Mouse (Mus musculus) embryonic facial prominence, embryonic 10.5 days (tissue): ENCODE data around the gene Tfpi2. TPM values are rescaled to one million over a fixed set of nuclear protein-coding genes. Genes with fewer than 3 reads are reported as not detected.

Source experiments
- polyA plus RNA-seq: library from polyadenylated mRNA; unstranded; fragments of >200 nt; fragmentation: Nextera tagmentation; extraction: Ambion mirVana; gene quantifications from 2 replicates; pipeline ENCODE4 v1.2.1, GENCODE M21; 2016

Tfpi2 gene
- polyA plus RNA-seq, 1 experiment from 2014 or later, result 0.79 TPM

Other genes starting within 250 kb of the Tfpi2 start
- 0.15 and 0.40 TPM in 2 replicates for gene Calcr, start 224.2 kb downstream of the Tfpi2 start, polyA plus RNA-seq
- not detected in 2 replicates for gene Gngt1, start 4.9 kb upstream of the Tfpi2 start, polyA plus RNA-seq
- gene Gng11, start 15.0 kb upstream of the Tfpi2 start, polyA plus RNA-seq, result 34.8 and 38.9 TPM in 2 replicates
- 63.9 and 64.3 TPM in 2 replicates for gene Bet1, start 98.1 kb upstream of the Tfpi2 start, polyA plus RNA-seq